In the genomic region with DNA sequence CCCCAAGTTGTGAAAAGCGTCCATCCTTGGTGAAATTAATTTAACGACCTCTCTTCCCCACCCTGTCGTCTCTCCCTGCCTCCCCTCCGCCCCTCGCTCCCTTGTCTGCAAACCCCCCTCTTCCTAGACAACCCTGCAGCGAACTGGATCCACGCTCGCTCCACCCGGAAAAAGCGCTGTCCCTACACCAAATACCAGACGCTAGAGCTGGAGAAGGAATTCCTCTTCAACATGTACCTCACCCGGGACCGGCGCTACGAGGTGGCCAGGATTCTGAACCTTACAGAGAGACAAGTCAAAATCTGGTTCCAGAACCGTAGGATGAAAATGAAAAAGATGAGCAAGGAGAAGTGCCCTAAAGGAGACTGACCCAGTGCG, we compare ENCODE assay signal across 16 mouse cellular contexts. TPM values are rescaled to one million over a fixed set of nuclear protein-coding genes. Genes with fewer than 3 reads are reported as not detected.
DNase-seq lines count a peak whose midpoint lies in the region; ATAC-seq and TF ChIP-seq lines count a peak whose summit lies in the region.
"Had no signal": no experiment of that assay in that cellular context is flagged by ENCODE, and none has a peak within 500 bp of the region (broad histone marks: within the 10 kb centered on the region; RNA-seq: fewer than 3 reads in every experiment).

No protein-coding gene starts in this region.

- DNase-seq in heart, adult 11 months = peak; percentile 79
- DNase-seq in heart, postnatal 10 days = no peak
- DNase-seq in limb, embryonic 11.5 days (ENCODE audit: low spot score) = peak; percentile 77
- DNase-seq in spleen, adult 18-20 months = no peak
- no peak for DNase-seq in lung, postnatal 10 days
- DNase-seq in T-cell, adult 2 months (ENCODE audit: low spot score) = no peak
- DNase-seq: cerebellum, adult 8-10 months; gastrocnemius, postnatal 14 days had no signal

- WGBS in embryonic facial prominence, embryonic 15.5 days = 1% methylated on average over 17 of the region's 17 CpGs
- WGBS in limb, embryonic 11.5 days = under 1% methylated on average over 17 of the region's 17 CpGs

- H3K4me1 ChIP-seq in E14TG2a.4 (replicated peaks; ENCODE audit: low read depth, low read length) = peaks cover 34% of the 10 kb centered on the region
- H3K4me1 ChIP-seq in embryonic facial prominence, embryonic 15.5 days = peaks cover 16% of the 10 kb centered on the region
- peaks cover 42% of the 10 kb centered on the region for H3K4me1 ChIP-seq in limb, embryonic 11.5 days (ENCODE audit: control insufficient read depth, insufficient read depth, low read length)

- H3K4me2 ChIP-seq in embryonic facial prominence, embryonic 15.5 days (replicated peaks) = peak overlapping the region; percentile 53
- H3K4me2 ChIP-seq in limb, embryonic 11.5 days (ENCODE audit: low read depth, severe bottlenecking) = peak overlapping the region; percentile 93

- no peaks in the 10 kb centered on the region for H3K9me3 ChIP-seq in E14TG2a.4 (ENCODE audit: low read length)
- no peaks in the 10 kb centered on the region for H3K9me3 ChIP-seq in embryonic facial prominence, embryonic 15.5 days (replicated peaks)
- H3K9me3 ChIP-seq in limb, embryonic 11.5 days (ENCODE audit: control insufficient read depth, low read length) = no peaks in the 10 kb centered on the region
- H3K9me3 ChIP-seq: liver, embryonic 12.5 days had no signal

- H3K9ac ChIP-seq in embryonic facial prominence, embryonic 15.5 days = no peak overlapping the region
- peak overlapping the region; percentile 97 for H3K9ac ChIP-seq in limb, embryonic 11.5 days (ENCODE audit: low read length)
- H3K9ac ChIP-seq: liver, embryonic 12.5 days had no signal

- H3K4me3 ChIP-seq in E14TG2a.4 (replicated peaks; ENCODE audit: low read length) = peak overlapping the region; percentile 64; the same call in 1 of the 2 replicates
- H3K4me3 ChIP-seq in embryonic facial prominence, embryonic 15.5 days (replicated peaks) = peak overlapping the region; percentile 38
- H3K4me3 ChIP-seq in limb, embryonic 11.5 days (ENCODE audit: low read depth, low read length) = peak overlapping the region; percentile 71
- H3K4me3 ChIP-seq: erythroblast, embryonic 14.5 days had no signal

- intact Hi-C loops in heart, postnatal 10 days (cut with DNase I) = no loop called here

- H3K36me3 ChIP-seq in E14TG2a.4 (ENCODE audit: insufficient read depth, low read length) = no peaks in the 10 kb centered on the region
- H3K36me3 ChIP-seq in embryonic facial prominence, embryonic 15.5 days = no peaks in the 10 kb centered on the region
- no peaks in the 10 kb centered on the region for H3K36me3 ChIP-seq in limb, embryonic 11.5 days (ENCODE audit: control insufficient read depth, insufficient read depth, low read length)
- H3K36me3 ChIP-seq: liver, embryonic 12.5 days had no signal

- H3K27ac ChIP-seq in embryonic facial prominence, embryonic 15.5 days (replicated peaks) = no peak overlapping the region
- H3K27ac ChIP-seq in limb, embryonic 11.5 days (replicated peaks; ENCODE audit: low read depth, low read length) = peak overlapping the region; percentile 98
- H3K27ac ChIP-seq: liver, embryonic 12.5 days; macrophage had no signal

- no peak for TF ChIP-seq CTCF in E14TG2a.4 (conservative IDR thresholded peaks at IDR 0.05; ENCODE audit: low read length)

- ATAC-seq in embryonic facial prominence, embryonic 15.5 days (ENCODE audit: insufficient number of reproducible peaks, low FRiP score, low TSS enrichment, low read depth) = no peak
- peak; percentile 6; the same call in 1 of the 2 replicates for ATAC-seq in limb, embryonic 11.5 days (ENCODE audit: insufficient number of reproducible peaks, low FRiP score, low TSS enrichment, low read depth)
- ATAC-seq: liver, embryonic 12.5 days had no signal

- H3K27me3 ChIP-seq in E14TG2a.4 (ENCODE audit: insufficient read depth, low read length) = peaks cover 97% of the 10 kb centered on the region
- H3K27me3 ChIP-seq in embryonic facial prominence, embryonic 15.5 days = peaks cover 97% of the 10 kb centered on the region
- no peaks in the 10 kb centered on the region; the same call in 1 of the 2 replicates for H3K27me3 ChIP-seq in limb, embryonic 11.5 days (ENCODE audit: control insufficient read depth, insufficient read depth, low read length)

RNA-seq across cellular contexts. Expression of gene Hoxd9, which starts 1.5 kb away (rescaled TPM):
- under 1 TPM; 0.19 to 0.22 TPM for total RNA-seq in heart, postnatal 10 days (2021)
- polyA plus RNA-seq in embryonic facial prominence, embryonic 15.5 days (2015; fragmentation: Nextera tagmentation; extraction: Ambion mirVana) = 2.8 and 4.5 TPM in 2 replicates
- 17.1 and 24.1 TPM in 2 replicates for polyA plus RNA-seq in limb, embryonic 11.5 days (2014; fragmentation: Nextera tagmentation; extraction: Ambion mirVana)
- total RNA-seq: hematopoietic stem cell, adult 5-6 weeks; layer of hippocampus, postnatal 10 days had no signal
- polyA plus RNA-seq: CD4-positive, CD25-positive, alpha-beta regulatory T cell, adult 4 months; erythroblast, embryonic 14.5 days; macrophage had no signal

RNA-seq across cellular contexts. Expression of gene Hoxd8, which starts 5.4 kb away (rescaled TPM):
- 1 to 10 TPM; 1.9 to 2.5 TPM for total RNA-seq in heart, postnatal 10 days (2021)
- 6.4 and 8.0 TPM in 2 replicates for polyA plus RNA-seq in embryonic facial prominence, embryonic 15.5 days (2015; fragmentation: Nextera tagmentation; extraction: Ambion mirVana)
- polyA plus RNA-seq in limb, embryonic 11.5 days (2014; fragmentation: Nextera tagmentation; extraction: Ambion mirVana) = 11.6 and 13.1 TPM in 2 replicates
- total RNA-seq: hematopoietic stem cell, adult 5-6 weeks had no signal
- polyA plus RNA-seq: CD4-positive, CD25-positive, alpha-beta regulatory T cell, adult 4 months; erythroblast, embryonic 14.5 days; macrophage had no signal

RNA-seq across cellular contexts. Expression of gene Hoxd10, which starts 7.3 kb away (rescaled TPM):
- not detected for total RNA-seq in heart, postnatal 10 days (2021)
- 0.57 and 0.76 TPM in 2 replicates for polyA plus RNA-seq in embryonic facial prominence, embryonic 15.5 days (2015; fragmentation: Nextera tagmentation; extraction: Ambion mirVana)
- 52.0 and 55.0 TPM in 2 replicates for polyA plus RNA-seq in limb, embryonic 11.5 days (2014; fragmentation: Nextera tagmentation; extraction: Ambion mirVana)
- total RNA-seq: hematopoietic stem cell, adult 5-6 weeks; layer of hippocampus, postnatal 10 days had no signal
- polyA plus RNA-seq: CD4-positive, CD25-positive, alpha-beta regulatory T cell, adult 4 months; erythroblast, embryonic 14.5 days; liver, embryonic 12.5 days; macrophage had no signal

RNA-seq across cellular contexts. Expression of gene Hoxd3, which starts 12.7 kb away (rescaled TPM):
- not detected for total RNA-seq in heart, postnatal 10 days (2021)
- polyA plus RNA-seq in embryonic facial prominence, embryonic 15.5 days (2015; fragmentation: Nextera tagmentation; extraction: Ambion mirVana) = 1.9 and 2.6 TPM in 2 replicates
- polyA plus RNA-seq in limb, embryonic 11.5 days (2014; fragmentation: Nextera tagmentation; extraction: Ambion mirVana) = 1.2 and 1.4 TPM in 2 replicates
- total RNA-seq: gastrocnemius, postnatal 14 days; hematopoietic stem cell, adult 5-6 weeks; layer of hippocampus, postnatal 10 days had no signal
- polyA plus RNA-seq: CD4-positive, CD25-positive, alpha-beta regulatory T cell, adult 4 months; erythroblast, embryonic 14.5 days; macrophage had no signal

RNA-seq across cellular contexts. Expression of gene Hoxd4, which starts 12.7 kb away (rescaled TPM):
- total RNA-seq in heart, postnatal 10 days (2021) = under 1 TPM; 0.55 to 0.57 TPM
- polyA plus RNA-seq in embryonic facial prominence, embryonic 15.5 days (2015; fragmentation: Nextera tagmentation; extraction: Ambion mirVana) = 0.35 and 0.62 TPM in 2 replicates
- 0.84 and 1.9 TPM in 2 replicates for polyA plus RNA-seq in limb, embryonic 11.5 days (2014; fragmentation: Nextera tagmentation; extraction: Ambion mirVana)
- total RNA-seq: hematopoietic stem cell, adult 5-6 weeks; layer of hippocampus, postnatal 10 days had no signal
- polyA plus RNA-seq: CD4-positive, CD25-positive, alpha-beta regulatory T cell, adult 4 months; liver, embryonic 12.5 days; macrophage had no signal

Comparison
In these comparisons a context has a peak if more than half of its experiments do, and no peak if none do; other contexts are left out.
1. DNase-seq: peak in heart, adult 11 months (single experiment) and limb, embryonic 11.5 days (single experiment); none in heart, postnatal 10 days (0 of 2), spleen, adult 18-20 months (0 of 2), lung, postnatal 10 days (single experiment) and T-cell, adult 2 months (single experiment).
2. RNA of gene Hoxd10, which starts 7.3 kb away (polyA plus RNA-seq): 52.0 to 55.0 TPM in limb, embryonic 11.5 days; 0.57 to 0.76 TPM in embryonic facial prominence, embryonic 15.5 days; every median in the first group is over 10 times any median in the second.
3. Peak in every context shown above with its lines, with median percentiles within 50 percentile points of each other: H3K4me3 ChIP-seq.